Mouse (Mus musculus) CH12.LX (cell line): ENCODE results near the gene Arid4b.

Source experiments
- BHLHE40 ChIP-seq: IDR thresholded peaks from 2 replicates; pipeline ENCODE4 v1.6.1; 2011; ENCODE audit warnings: mild to moderate bottlenecking, low read depth, low read length, improper control_type of control experiment
- CTCF ChIP-seq, 2 experiments: IDR thresholded peaks in 1 of 2; conservative IDR thresholded peaks in 1 of 2; 2 replicates each; pipeline ENCODE4 v1.5.1; 2011 to 2012; ENCODE audit warnings: low read depth in 2 of 2, low read length in 2 of 2, improper control_type of control experiment in 1 of 2, inconsistent platforms in 1 of 2, mild to moderate bottlenecking in 1 of 2, moderate library complexity in 1 of 2
- ELF1 ChIP-seq: IDR thresholded peaks from 2 replicates; pipeline ENCODE4 v1.6.1; 2014; ENCODE audit warnings: low read depth, mild to moderate bottlenecking, inconsistent platforms, low read length, improper control_type of control experiment
- ETS1 ChIP-seq: conservative IDR thresholded peaks from 2 replicates; pipeline ENCODE4 v1.6.1; 2012; ENCODE audit warnings: low read depth, mild to moderate bottlenecking, inconsistent platforms, low read length, improper control_type of control experiment, moderate library complexity
- MAZ ChIP-seq: IDR thresholded peaks from 2 replicates; pipeline ENCODE4 v1.6.1; 2012; ENCODE audit warnings: low read depth, mild to moderate bottlenecking, inconsistent platforms, low read length, improper control_type of control experiment, moderate library complexity
- POLR2A ChIP-seq: IDR thresholded peaks from 2 replicates; pipeline ENCODE4 v1.6.1; 2011; ENCODE audit warnings: low read depth, mild to moderate bottlenecking, improper control_type of control experiment, low read length
- TBP ChIP-seq: conservative IDR thresholded peaks from 2 replicates; pipeline ENCODE4 v1.6.1; 2011; ENCODE audit warnings: low read depth, low read length, improper control_type of control experiment
- ZKSCAN1 ChIP-seq: IDR thresholded peaks from 2 replicates; pipeline ENCODE4 v1.6.1; 2012; ENCODE audit warnings: low read depth, inconsistent platforms, low read length, improper control_type of control experiment, borderline replicate concordance
- ZNF384 ChIP-seq: IDR thresholded peaks from 2 replicates; pipeline ENCODE4 v1.6.1; 2012; ENCODE audit warnings: low read depth, low read length, improper control_type of control experiment, inconsistent platforms

DNA sequence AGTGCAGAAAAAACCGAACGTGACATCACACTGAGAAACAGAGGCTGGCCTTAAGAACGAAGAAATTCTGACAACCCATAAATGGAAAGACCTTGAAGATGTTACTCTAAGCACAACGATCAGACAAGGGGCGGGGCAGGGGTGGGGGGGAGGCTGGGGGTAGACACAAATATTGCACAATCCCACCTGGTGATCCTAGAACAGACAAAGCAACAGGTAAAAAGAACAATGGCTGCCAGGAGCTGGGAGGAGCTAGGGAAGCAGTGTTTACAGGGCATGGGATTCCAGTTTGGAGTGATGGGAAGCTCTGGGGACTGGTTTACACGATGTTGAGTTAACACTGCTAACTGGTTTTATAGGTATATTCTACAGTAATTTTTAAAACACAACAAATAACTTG lies 47.4 kb upstream of the Arid4b start:
- no peak for TF ChIP-seq ZKSCAN1
- TF ChIP-seq POLR2A: no peak
- no peak for TF ChIP-seq ELF1
- no peak for TF ChIP-seq BHLHE40
- TF ChIP-seq ETS1: no peak
- no peak for TF ChIP-seq MAZ
- no peak for TF ChIP-seq ZNF384
- no peak for TF ChIP-seq TBP
- TF ChIP-seq CTCF (conservative IDR thresholded peaks at IDR 0.05 in 1 of 2, IDR thresholded peaks at IDR 0.05 in 1 of 2; ENCODE audit: low read depth in 2 of 2, low read length in 2 of 2): no peak
